Mouse (Mus musculus) lung, adult 2 months (tissue): ENCODE measurements around the gene D230025D16Rik.

Source experiments
- CTCF ChIP-seq: fragments of 200-500 bp; IDR thresholded peaks from 2 replicates; pipeline ENCODE4 v1.5.1; 2011; ENCODE audit warnings: mild to moderate bottlenecking, low read length, control low read depth; ENCODE audit not compliant: insufficient read depth
- POLR2A ChIP-seq: fragments of 200-500 bp; IDR thresholded peaks from 2 replicates; pipeline ENCODE4 v1.6.1; 2011; ENCODE audit warnings: low read depth, mild to moderate bottlenecking, control low read depth, low read length, borderline replicate concordance; ENCODE audit errors: extremely low read depth

- no peak for TF ChIP-seq POLR2A
- TF ChIP-seq CTCF: no peak
Measured at GRCm38 (mm10) chr8:105268342-105269074, 43.6 kb downstream of the D230025D16Rik start.
